Mouse (Mus musculus): ENCODE data around the gene Olfr1040. TPM values are rescaled to one million over a fixed set of nuclear protein-coding genes. Genes with fewer than 3 reads are reported as not detected.

Olfr1040 gene
- not detected for polyA plus RNA-seq (2017; shearing (Covaris generic))

GRCm38 (mm10) chr2:86146632-86147031 lies at the start of gene Olfr1040:
Gene Olfr1040, minus strand, starts transcription at chr2:86146732.

GRCm38 (mm10) chr2:86185583-86185982 lies 39.1 kb upstream of the Olfr1040 start, which contains the start of gene Olfr52:
Gene Olfr52, minus strand, starts transcription at chr2:86185683.

GRCm38 (mm10) chr2:86177720-86178119 lies 31.2 kb upstream of the Olfr1040 start, which contains the start of gene Olfr1044:
Gene Olfr1044, minus strand, starts transcription at chr2:86177820.

GRCm38 (mm10) chr2:86167422-86167821 lies 20.9 kb upstream of the Olfr1040 start, which contains the start of gene Olfr1043:
Gene Olfr1043, minus strand, starts transcription at chr2:86167522.

GRCm38 (mm10) chr2:86161738-86162137 lies 15.2 kb upstream of the Olfr1040 start, which contains the start of gene Olfr1042:
Gene Olfr1042, minus strand, starts transcription at chr2:86161838.

GRCm38 (mm10) chr2:86135828-86136227 lies 10.7 kb downstream of the Olfr1040 start, which contains the start of gene Olfr1039:
Gene Olfr1039, minus strand, starts transcription at chr2:86135928.

Other genes starting within 250 kb of the Olfr1040 start
- not detected for gene Olfr1024, start 241.7 kb downstream of the Olfr1040 start, polyA plus RNA-seq (2017; shearing (Covaris generic))
- gene Olfr1025-ps1, start 231.5 kb downstream of the Olfr1040 start, polyA plus RNA-seq (2017; shearing (Covaris generic)): not detected
- not detected for gene Olfr1026, start 225.2 kb downstream of the Olfr1040 start, polyA plus RNA-seq (2017; shearing (Covaris generic))
- gene Olfr1028, start 196.3 kb downstream of the Olfr1040 start, polyA plus RNA-seq (2017; shearing (Covaris generic)): not detected
- gene Olfr1029, start 172.8 kb downstream of the Olfr1040 start, polyA plus RNA-seq (2017; shearing (Covaris generic)): not detected
- gene Olfr1030, start 167.5 kb downstream of the Olfr1040 start, polyA plus RNA-seq (2017; shearing (Covaris generic)): 0.15 TPM
- gene Olfr1031, start 156.4 kb downstream of the Olfr1040 start, polyA plus RNA-seq (2017; shearing (Covaris generic)): not detected
- gene Olfr1032, start 141.2 kb downstream of the Olfr1040 start, polyA plus RNA-seq (2017; shearing (Covaris generic)): not detected
- gene Olfr1033, start 126.1 kb downstream of the Olfr1040 start, polyA plus RNA-seq (2017; shearing (Covaris generic)): 13.4 TPM
- gene Olfr1034, start 100.9 kb downstream of the Olfr1040 start, polyA plus RNA-seq (2017; shearing (Covaris generic)): not detected
- gene Olfr1036, start 72.7 kb downstream of the Olfr1040 start, polyA plus RNA-seq (2017; shearing (Covaris generic)): not detected
- not detected for gene Olfr1037, start 59.3 kb downstream of the Olfr1040 start, polyA plus RNA-seq (2017; shearing (Covaris generic))
- not detected for gene Olfr1039, start 10.8 kb downstream of the Olfr1040 start, polyA plus RNA-seq (2017; shearing (Covaris generic))
- 0.06 TPM for gene Olfr1042, start 15.1 kb upstream of the Olfr1040 start, polyA plus RNA-seq (2017; shearing (Covaris generic))
- 0.37 TPM for gene Olfr1043, start 20.8 kb upstream of the Olfr1040 start, polyA plus RNA-seq (2017; shearing (Covaris generic))
- gene Olfr1044, start 31.1 kb upstream of the Olfr1040 start, polyA plus RNA-seq (2017; shearing (Covaris generic)): not detected
- not detected for gene Olfr52, start 39.0 kb upstream of the Olfr1040 start, polyA plus RNA-seq (2017; shearing (Covaris generic))
- 0.15 TPM for gene Olfr1045, start 56.3 kb upstream of the Olfr1040 start, polyA plus RNA-seq (2017; shearing (Covaris generic))
- not detected for gene Olfr1046, start 72.6 kb upstream of the Olfr1040 start, polyA plus RNA-seq (2017; shearing (Covaris generic))
- gene Olfr1047, start 84.7 kb upstream of the Olfr1040 start, polyA plus RNA-seq (2017; shearing (Covaris generic)): not detected
- gene Olfr1048, start 93.6 kb upstream of the Olfr1040 start, polyA plus RNA-seq (2017; shearing (Covaris generic)): 0.15 TPM
- not detected for gene Olfr1049, start 111.6 kb upstream of the Olfr1040 start, polyA plus RNA-seq (2017; shearing (Covaris generic))
- gene Olfr1051, start 132.4 kb upstream of the Olfr1040 start, polyA plus RNA-seq (2017; shearing (Covaris generic)): not detected
- not detected for gene Olfr1052, start 145.7 kb upstream of the Olfr1040 start, polyA plus RNA-seq (2017; shearing (Covaris generic))
- gene Olfr1053, start 168.6 kb upstream of the Olfr1040 start, polyA plus RNA-seq (2017; shearing (Covaris generic)): not detected
- gene Olfr1054, start 188.7 kb upstream of the Olfr1040 start, polyA plus RNA-seq (2017; shearing (Covaris generic)): not detected
- gene Olfr1055, start 203.6 kb upstream of the Olfr1040 start, polyA plus RNA-seq (2017; shearing (Covaris generic)): not detected
- gene Olfr1056, start 215.7 kb upstream of the Olfr1040 start, polyA plus RNA-seq (2017; shearing (Covaris generic)): not detected
- not detected for gene Olfr1057, start 231.7 kb upstream of the Olfr1040 start, polyA plus RNA-seq (2017; shearing (Covaris generic))
- gene Olfr1058, start 241.8 kb upstream of the Olfr1040 start, polyA plus RNA-seq (2017; shearing (Covaris generic)): not detected

Measured in naive thymus-derived CD4-positive, alpha-beta T cell, adult 5 months (primary cell).